Mouse (Mus musculus): Measurements from ENCODE around the gene Tdp2.

- TF ChIP-seq CTCF (conservative IDR thresholded peaks at IDR 0.05; ENCODE audit: insufficient read depth, insufficient read length, low read depth, low read length) (no peak), POLR2A (IDR thresholded peaks at IDR 0.05; ENCODE audit: low read depth, low read length) (no peak)
Measured at GRCm38 (mm10) chr13:24812521-24812920, 19.0 kb upstream of the Tdp2 start.
